Mouse (Mus musculus): Measurements from ENCODE around the gene Casp14. TPM values are rescaled to one million over a fixed set of nuclear protein-coding genes. Genes with fewer than 3 reads are reported as not detected.

Gene Casp14
- polyA plus RNA-seq, 1 experiment, result not detected

DNA sequence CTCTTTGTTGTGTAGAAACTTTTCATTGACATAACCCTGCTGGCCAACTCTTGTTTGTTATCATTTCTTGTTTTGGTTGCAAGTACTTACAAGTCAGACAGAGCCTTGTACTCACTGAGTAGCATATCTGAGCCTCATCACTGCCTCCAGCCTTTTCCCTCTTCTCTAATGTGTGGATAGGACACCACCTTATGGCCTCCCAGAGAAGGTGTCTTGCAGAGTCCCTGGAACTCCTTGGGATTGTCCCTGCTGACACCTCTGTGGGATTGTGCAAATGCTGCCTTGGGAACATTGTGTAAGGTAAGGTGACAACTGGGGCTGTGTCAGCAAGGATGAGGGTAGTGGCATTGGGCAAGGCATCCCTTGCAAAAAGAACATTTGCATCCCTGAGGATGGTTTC is 25.6 kb upstream of the Casp14 start:
- Histone ChIP-seq H3K27ac (ENCODE audit: insufficient read depth, low read depth, low read length) (no peak overlapping the region), H3K4me1 (ENCODE audit: control insufficient read depth, insufficient read depth, low read length) (peaks cover 16% of the 10 kb centered on the region), H3K4me3 (ENCODE audit: insufficient read depth, low read depth, low read length) (no peak overlapping the region)
- TF ChIP-seq POLR2A (IDR thresholded peaks at IDR 0.05; ENCODE audit: insufficient read depth, low read depth, low read length) (no peak), CTCF (IDR thresholded peaks at IDR 0.05; ENCODE audit: insufficient read depth, low read depth, low read length) (no peak)

DNA sequence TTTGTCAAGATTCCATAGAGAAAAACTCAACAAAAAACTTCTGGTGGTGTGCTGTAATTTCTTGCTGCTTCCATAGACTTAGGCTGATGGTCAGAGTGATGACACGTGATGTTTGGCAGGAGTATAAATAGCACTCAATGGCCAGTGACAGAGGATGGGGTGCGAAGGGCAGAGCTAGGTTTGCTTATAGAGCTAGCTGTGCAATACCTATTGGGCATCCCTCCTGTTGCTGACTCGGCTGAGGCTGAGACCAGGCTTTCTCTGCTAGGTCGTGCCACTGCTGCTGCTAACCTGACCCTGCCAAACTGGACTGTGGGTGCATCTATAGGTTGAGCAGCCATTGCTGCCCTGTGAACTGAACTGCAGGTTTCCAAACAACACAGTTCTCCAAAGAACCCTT is 21.7 kb upstream of the Casp14 start:
- H3K4me1 ChIP-seq (ENCODE audit: control insufficient read depth, insufficient read depth, low read length), result no peaks in the 10 kb centered on the region
- WGBS, result 74% methylated on average over 4 of the region's 4 CpGs
- H3K4me3 ChIP-seq (ENCODE audit: insufficient read depth, low read depth, low read length), result no peak overlapping the region
- no peak overlapping the region for H3K27ac ChIP-seq (ENCODE audit: insufficient read depth, low read depth, low read length)
- TF ChIP-seq POLR2A (IDR thresholded peaks at IDR 0.05; ENCODE audit: insufficient read depth, low read depth, low read length), result no peak
- no peak for TF ChIP-seq CTCF (IDR thresholded peaks at IDR 0.05; ENCODE audit: insufficient read depth, low read depth, low read length)

DNA sequence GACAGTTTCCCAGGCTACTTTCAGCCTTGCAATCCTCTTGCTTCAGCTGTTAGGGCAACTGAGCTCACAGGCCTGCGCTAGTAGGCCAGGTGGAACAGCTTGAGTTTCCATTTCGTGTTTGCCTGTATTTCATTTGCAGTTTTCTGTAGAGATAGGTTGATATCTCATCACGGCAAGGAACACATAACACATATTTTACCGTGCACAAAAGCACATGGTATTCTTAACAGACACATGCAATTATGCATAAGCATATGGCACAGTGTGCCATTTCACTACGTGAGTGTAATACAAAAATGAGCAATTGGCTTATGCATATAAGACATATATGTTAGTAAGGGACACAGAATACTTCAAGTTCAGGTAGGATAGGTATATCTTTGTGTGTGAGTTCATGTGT is 9.8 kb upstream of the Casp14 start:
- TF ChIP-seq CTCF (IDR thresholded peaks at IDR 0.05; ENCODE audit: insufficient read depth, low read depth, low read length) (no peak), POLR2A (IDR thresholded peaks at IDR 0.05; ENCODE audit: insufficient read depth, low read depth, low read length) (no peak)
- Histone ChIP-seq H3K4me3 (ENCODE audit: insufficient read depth, low read depth, low read length) (no peak overlapping the region), H3K27ac (ENCODE audit: insufficient read depth, low read depth, low read length) (no peak overlapping the region), H3K4me1 (ENCODE audit: control insufficient read depth, insufficient read depth, low read length) (no peaks in the 10 kb centered on the region)
- WGBS, result 90% methylated on average over 5 of the region's 5 CpGs

GRCm38 (mm10) chr10:78727035-78727434 is 8.9 kb upstream of the Casp14 start:
- Histone ChIP-seq H3K27ac (ENCODE audit: insufficient read depth, low read depth, low read length) (no peak overlapping the region), H3K4me3 (ENCODE audit: insufficient read depth, low read depth, low read length) (no peak overlapping the region), H3K4me1 (ENCODE audit: control insufficient read depth, insufficient read depth, low read length) (no peaks in the 10 kb centered on the region)
- 35% methylated on average over 3 of the region's 3 CpGs for WGBS
- TF ChIP-seq POLR2A (IDR thresholded peaks at IDR 0.05; ENCODE audit: insufficient read depth, low read depth, low read length), result no peak
- no peak for TF ChIP-seq CTCF (IDR thresholded peaks at IDR 0.05; ENCODE audit: insufficient read depth, low read depth, low read length)

DNA sequence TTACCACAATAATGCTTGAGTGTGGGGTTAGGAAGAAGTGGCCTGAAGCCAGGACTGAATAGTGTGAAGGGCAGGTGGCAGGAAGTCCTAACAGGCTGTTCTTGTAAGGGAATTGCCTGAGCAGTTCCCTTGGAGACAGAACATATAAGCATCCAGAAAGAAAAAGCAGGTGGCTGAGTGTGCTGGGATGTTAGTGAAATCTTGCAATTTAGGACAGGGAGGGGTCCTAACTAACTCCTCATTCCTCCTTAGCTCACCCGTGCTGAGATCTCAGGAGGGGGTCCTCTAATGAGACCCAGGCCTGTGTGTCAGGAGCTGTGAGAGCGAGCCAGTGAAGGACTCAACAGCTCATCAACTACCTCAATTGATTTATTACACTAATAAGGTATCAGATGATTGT is 5.3 kb upstream of the Casp14 start:
- no peak for TF ChIP-seq CTCF (IDR thresholded peaks at IDR 0.05; ENCODE audit: insufficient read depth, low read depth, low read length)
- no peak for TF ChIP-seq POLR2A (IDR thresholded peaks at IDR 0.05; ENCODE audit: insufficient read depth, low read depth, low read length)
- H3K4me1 ChIP-seq (ENCODE audit: control insufficient read depth, insufficient read depth, low read length), result no peaks in the 10 kb centered on the region
- no peak overlapping the region for H3K27ac ChIP-seq (ENCODE audit: insufficient read depth, low read depth, low read length)
- H3K4me3 ChIP-seq (ENCODE audit: insufficient read depth, low read depth, low read length), result no peak overlapping the region
- WGBS, result 38% methylated on average over 2 of the region's 2 CpGs

DNA sequence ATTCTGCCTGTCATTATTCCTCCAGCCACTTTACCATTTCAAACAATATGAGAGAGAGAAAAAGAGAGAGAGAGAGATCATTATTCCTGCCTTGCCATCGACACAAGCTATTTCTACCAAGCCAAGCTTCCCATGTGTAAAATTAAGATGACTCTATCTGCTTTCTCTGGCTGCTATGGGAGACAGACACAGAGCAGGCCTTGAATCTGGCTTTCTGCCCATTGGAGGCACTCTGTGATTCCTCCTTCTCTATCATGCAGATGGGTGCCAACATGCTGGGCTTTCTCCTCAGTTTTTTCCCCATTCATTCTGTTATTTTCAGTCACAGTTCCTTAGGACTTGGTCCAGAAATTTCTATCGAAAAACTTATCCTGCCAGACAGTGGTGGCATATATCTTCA is 4.6 kb upstream of the Casp14 start:
- Histone ChIP-seq H3K27ac (ENCODE audit: insufficient read depth, low read depth, low read length) (no peak overlapping the region), H3K4me3 (ENCODE audit: insufficient read depth, low read depth, low read length) (no peak overlapping the region), H3K4me1 (ENCODE audit: control insufficient read depth, insufficient read depth, low read length) (no peaks in the 10 kb centered on the region)
- WGBS, result 30% methylated on average over 2 of the region's 2 CpGs
- TF ChIP-seq POLR2A (IDR thresholded peaks at IDR 0.05; ENCODE audit: insufficient read depth, low read depth, low read length) (no peak), CTCF (IDR thresholded peaks at IDR 0.05; ENCODE audit: insufficient read depth, low read depth, low read length) (no peak)

DNA sequence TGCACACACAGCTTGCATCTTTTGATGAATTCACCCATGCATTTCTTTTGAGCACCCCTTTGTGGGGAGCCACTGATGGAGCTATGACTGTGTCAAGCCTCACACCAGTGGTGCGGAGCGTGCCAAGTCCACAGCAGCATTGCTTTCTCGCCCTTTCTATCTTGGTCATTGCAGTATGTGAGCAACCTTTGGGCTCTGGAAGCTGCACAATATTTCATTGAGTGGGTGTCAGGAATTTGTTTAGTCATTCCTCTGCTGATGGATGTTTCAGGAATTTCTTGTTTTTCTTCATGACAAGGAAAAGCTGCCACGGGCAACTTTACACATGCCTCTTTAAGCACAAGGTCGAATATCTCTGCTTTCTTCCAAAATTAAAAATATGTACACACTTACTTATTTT is 3.9 kb upstream of the Casp14 start:
- no peak for TF ChIP-seq POLR2A (IDR thresholded peaks at IDR 0.05; ENCODE audit: insufficient read depth, low read depth, low read length)
- no peak for TF ChIP-seq CTCF (IDR thresholded peaks at IDR 0.05; ENCODE audit: insufficient read depth, low read depth, low read length)
- no peak overlapping the region for H3K4me3 ChIP-seq (ENCODE audit: insufficient read depth, low read depth, low read length)
- H3K27ac ChIP-seq (ENCODE audit: insufficient read depth, low read depth, low read length), result no peak overlapping the region
- H3K4me1 ChIP-seq (ENCODE audit: control insufficient read depth, insufficient read depth, low read length), result no peaks in the 10 kb centered on the region
- 77% methylated on average over 5 of the region's 5 CpGs for WGBS

GRCm38 (mm10) chr10:78716231-78716630 is 1.9 kb downstream of the Casp14 start:
- TF ChIP-seq POLR2A (IDR thresholded peaks at IDR 0.05; ENCODE audit: insufficient read depth, low read depth, low read length) (no peak), CTCF (IDR thresholded peaks at IDR 0.05; ENCODE audit: insufficient read depth, low read depth, low read length) (no peak)
- no peaks in the 10 kb centered on the region for H3K4me1 ChIP-seq (ENCODE audit: control insufficient read depth, insufficient read depth, low read length)
- H3K27ac ChIP-seq (ENCODE audit: insufficient read depth, low read depth, low read length), result no peak overlapping the region
- no peak overlapping the region for H3K4me3 ChIP-seq (ENCODE audit: insufficient read depth, low read depth, low read length)

DNA sequence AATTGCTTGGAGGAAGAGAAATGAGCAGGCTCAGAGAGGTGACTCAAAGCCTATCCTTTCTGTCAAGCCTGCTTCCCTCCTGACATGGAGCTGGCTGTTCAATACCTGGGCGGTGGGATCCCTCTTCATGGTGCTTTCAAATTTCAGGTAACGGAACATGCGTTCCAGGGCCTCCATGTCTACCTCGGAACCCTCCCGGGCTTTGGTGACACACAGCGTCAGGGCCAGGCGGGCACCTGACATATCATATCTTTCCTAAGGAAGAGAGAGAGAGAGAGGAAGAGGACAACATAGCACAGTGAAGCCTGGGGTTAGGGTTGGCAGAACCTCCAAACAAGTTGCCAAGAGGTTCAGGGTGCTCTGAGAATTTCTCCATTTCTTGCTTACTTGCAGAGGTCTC is 2.9 kb downstream of the Casp14 start:
- no peak overlapping the region for H3K27ac ChIP-seq (ENCODE audit: insufficient read depth, low read depth, low read length)
- WGBS, result 96% methylated on average over 7 of the region's 7 CpGs
- TF ChIP-seq CTCF (IDR thresholded peaks at IDR 0.05; ENCODE audit: insufficient read depth, low read depth, low read length) (no peak), POLR2A (IDR thresholded peaks at IDR 0.05; ENCODE audit: insufficient read depth, low read depth, low read length) (no peak)
- H3K4me3 ChIP-seq (ENCODE audit: insufficient read depth, low read depth, low read length), result no peak overlapping the region
- H3K4me1 ChIP-seq (ENCODE audit: control insufficient read depth, insufficient read depth, low read length), result no peaks in the 10 kb centered on the region

DNA sequence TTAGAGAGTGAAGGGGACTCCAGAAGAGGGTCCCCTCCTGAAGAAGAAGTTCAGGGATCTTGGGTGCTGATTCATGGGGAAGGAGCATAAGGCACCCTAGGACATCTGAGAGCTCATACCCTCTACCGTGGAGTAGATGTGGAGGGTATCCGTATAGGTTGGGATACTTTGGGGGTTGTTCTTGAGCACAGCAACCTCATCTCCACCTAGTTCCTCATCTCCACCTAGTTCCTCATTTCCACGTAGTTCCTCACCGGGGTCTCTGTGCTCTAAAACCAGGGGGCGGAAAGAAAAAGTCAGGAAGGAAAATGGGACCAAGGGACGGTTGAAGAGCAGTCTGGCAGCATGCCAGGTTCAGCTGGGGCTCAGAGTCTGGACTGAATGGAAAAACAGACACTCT is 4.0 kb downstream of the Casp14 start:
- Histone ChIP-seq H3K27ac (ENCODE audit: insufficient read depth, low read depth, low read length) (no peak overlapping the region), H3K4me3 (ENCODE audit: insufficient read depth, low read depth, low read length) (no peak overlapping the region), H3K4me1 (ENCODE audit: control insufficient read depth, insufficient read depth, low read length) (no peaks in the 10 kb centered on the region)
- no peak for TF ChIP-seq CTCF (IDR thresholded peaks at IDR 0.05; ENCODE audit: insufficient read depth, low read depth, low read length)
- no peak for TF ChIP-seq POLR2A (IDR thresholded peaks at IDR 0.05; ENCODE audit: insufficient read depth, low read depth, low read length)
- WGBS, result 58% methylated on average over 6 of the region's 6 CpGs

Data from olfactory bulb, adult 2 months (tissue).